Mouse (Mus musculus) lung, postnatal 0 days (tissue): ENCODE results near the gene Gpam.

Experiments used
- CTCF ChIP-seq: IDR thresholded peaks from 2 replicates; pipeline ENCODE4 v1.5.1; 2016; ENCODE audit warnings: antibody characterized with exemption, mild to moderate bottlenecking
- EP300 ChIP-seq: IDR thresholded peaks from 2 replicates; pipeline ENCODE4 v1.6.1; 2016; ENCODE audit warnings: antibody characterized with exemption, mild to moderate bottlenecking, control low read depth

DNA sequence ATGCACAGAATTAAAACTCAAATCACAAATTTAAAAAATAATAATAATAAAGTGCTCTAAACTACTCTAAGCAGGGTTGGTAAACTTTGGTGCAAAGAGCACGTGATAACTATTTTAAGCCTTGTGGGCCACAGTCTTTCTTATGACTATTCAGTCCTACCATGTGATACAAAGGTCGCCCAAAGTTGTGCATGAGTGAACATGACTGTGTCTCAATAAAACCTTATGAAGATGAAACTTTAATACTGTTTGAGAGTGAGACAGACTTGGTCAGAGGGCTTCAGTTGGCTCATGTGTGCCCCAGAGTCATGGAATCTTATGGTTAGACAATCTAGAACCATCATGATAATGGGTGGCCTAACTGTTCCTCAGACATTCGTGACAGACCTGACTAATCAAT, 8.9 kb upstream of the Gpam start:
- TF ChIP-seq CTCF: no peak
- no peak for TF ChIP-seq EP300
